Mouse (Mus musculus): ENCODE data around the gene Tcf15. TPM values are rescaled to one million over a fixed set of nuclear protein-coding genes. Genes with fewer than 3 reads are reported as not detected.

The Tcf15 gene
- polyA plus RNA-seq, 1 experiment, result 0.53 TPM

GRCm38 (mm10) chr2:152187132-152187531, 43.8 kb downstream of the Tcf15 start:
- no peaks in the 10 kb centered on the region for H3K36me3 ChIP-seq (ENCODE audit: control insufficient read depth, insufficient read depth, low read length)
- H3K4me1 ChIP-seq (ENCODE audit: control insufficient read depth, insufficient read depth, low read length), result no peaks in the 10 kb centered on the region
- no peaks in the 10 kb centered on the region for H3K27me3 ChIP-seq (ENCODE audit: control insufficient read depth, insufficient read depth, low read length)
- no peak overlapping the region for H3K4me3 ChIP-seq (ENCODE audit: control insufficient read depth, low read depth, low read length)
- no peak overlapping the region for H3K27ac ChIP-seq (ENCODE audit: control insufficient read depth, insufficient read depth, low read depth, low read length)
- TF ChIP-seq CTCF (IDR thresholded peaks at IDR 0.05; ENCODE audit: control insufficient read depth, insufficient read depth, insufficient replicate concordance, low read depth, low read length) (no peak), POLR2A (IDR thresholded peaks at IDR 0.05; ENCODE audit: control insufficient read depth, low read depth, low read length) (no peak)

GRCm38 (mm10) chr2:152189213-152189612, 45.9 kb downstream of the Tcf15 start:
- Histone ChIP-seq H3K27ac (ENCODE audit: control insufficient read depth, insufficient read depth, low read depth, low read length) (no peak overlapping the region), H3K27me3 (ENCODE audit: control insufficient read depth, insufficient read depth, low read length) (no peaks in the 10 kb centered on the region), H3K36me3 (ENCODE audit: control insufficient read depth, insufficient read depth, low read length) (no peaks in the 10 kb centered on the region), H3K4me3 (ENCODE audit: control insufficient read depth, low read depth, low read length) (no peak overlapping the region), H3K4me1 (ENCODE audit: control insufficient read depth, insufficient read depth, low read length) (no peaks in the 10 kb centered on the region)
- TF ChIP-seq CTCF (IDR thresholded peaks at IDR 0.05; ENCODE audit: control insufficient read depth, insufficient read depth, insufficient replicate concordance, low read depth, low read length) (no peak), POLR2A (IDR thresholded peaks at IDR 0.05; ENCODE audit: control insufficient read depth, low read depth, low read length) (no peak)

- H3K27me3 ChIP-seq (ENCODE audit: control insufficient read depth, insufficient read depth, low read length), result no peaks in the 10 kb centered on the region
These were observed 46.3 kb downstream of the Tcf15 start for GRCm38 (mm10) chr2:152189640-152190039.

GRCm38 (mm10) chr2:152190161-152190560, 46.8 kb downstream of the Tcf15 start:
- TF ChIP-seq POLR2A (IDR thresholded peaks at IDR 0.05; ENCODE audit: control insufficient read depth, low read depth, low read length) (no peak), CTCF (IDR thresholded peaks at IDR 0.05; ENCODE audit: control insufficient read depth, insufficient read depth, insufficient replicate concordance, low read depth, low read length) (no peak)
- Histone ChIP-seq H3K4me1 (ENCODE audit: control insufficient read depth, insufficient read depth, low read length) (no peaks in the 10 kb centered on the region), H3K27ac (ENCODE audit: control insufficient read depth, insufficient read depth, low read depth, low read length) (no peak overlapping the region), H3K27me3 (ENCODE audit: control insufficient read depth, insufficient read depth, low read length) (no peaks in the 10 kb centered on the region), H3K4me3 (ENCODE audit: control insufficient read depth, low read depth, low read length) (no peak overlapping the region), H3K36me3 (ENCODE audit: control insufficient read depth, insufficient read depth, low read length) (no peaks in the 10 kb centered on the region)

More at GRCm38 (mm10) chr2:152189640-152190039, 46.3 kb downstream of the Tcf15 start:
- no peaks in the 10 kb centered on the region for H3K36me3 ChIP-seq (ENCODE audit: control insufficient read depth, insufficient read depth, low read length)
- no peaks in the 10 kb centered on the region for H3K4me1 ChIP-seq (ENCODE audit: control insufficient read depth, insufficient read depth, low read length)
- TF ChIP-seq CTCF (IDR thresholded peaks at IDR 0.05; ENCODE audit: control insufficient read depth, insufficient read depth, insufficient replicate concordance, low read depth, low read length), result no peak
- TF ChIP-seq POLR2A (IDR thresholded peaks at IDR 0.05; ENCODE audit: control insufficient read depth, low read depth, low read length), result no peak
- no peak overlapping the region for H3K4me3 ChIP-seq (ENCODE audit: control insufficient read depth, low read depth, low read length)
- no peak overlapping the region for H3K27ac ChIP-seq (ENCODE audit: control insufficient read depth, insufficient read depth, low read depth, low read length)

- TF ChIP-seq CTCF (IDR thresholded peaks at IDR 0.05; ENCODE audit: control insufficient read depth, insufficient read depth, insufficient replicate concordance, low read depth, low read length), result no peak
- no peak for TF ChIP-seq POLR2A (IDR thresholded peaks at IDR 0.05; ENCODE audit: control insufficient read depth, low read depth, low read length)
- H3K27ac ChIP-seq (ENCODE audit: control insufficient read depth, insufficient read depth, low read depth, low read length), result no peak overlapping the region
These were observed 49.4 kb downstream of the Tcf15 start for GRCm38 (mm10) chr2:152192591-152193345.

GRCm38 (mm10) chr2:152193346-152193710, 50.0 kb downstream of the Tcf15 start:
- Histone ChIP-seq H3K36me3 (ENCODE audit: control insufficient read depth, insufficient read depth, low read length) (no peaks in the 10 kb centered on the region), H3K27ac (ENCODE audit: control insufficient read depth, insufficient read depth, low read depth, low read length) (no peak overlapping the region), H3K4me3 (ENCODE audit: control insufficient read depth, low read depth, low read length) (no peak overlapping the region), H3K27me3 (ENCODE audit: control insufficient read depth, insufficient read depth, low read length) (no peaks in the 10 kb centered on the region), H3K4me1 (ENCODE audit: control insufficient read depth, insufficient read depth, low read length) (peaks cover 4% of the 10 kb centered on the region)
- TF ChIP-seq POLR2A (IDR thresholded peaks at IDR 0.05; ENCODE audit: control insufficient read depth, low read depth, low read length) (no peak), CTCF (IDR thresholded peaks at IDR 0.05; ENCODE audit: control insufficient read depth, insufficient read depth, insufficient replicate concordance, low read depth, low read length) (no peak)

More at GRCm38 (mm10) chr2:152192591-152193345, 49.4 kb downstream of the Tcf15 start:
- no peak overlapping the region for H3K4me3 ChIP-seq (ENCODE audit: control insufficient read depth, low read depth, low read length)
- H3K4me1 ChIP-seq (ENCODE audit: control insufficient read depth, insufficient read depth, low read length), result peaks cover 2% of the 10 kb centered on the region
- H3K27me3 ChIP-seq (ENCODE audit: control insufficient read depth, insufficient read depth, low read length), result no peaks in the 10 kb centered on the region
- H3K36me3 ChIP-seq (ENCODE audit: control insufficient read depth, insufficient read depth, low read length), result no peaks in the 10 kb centered on the region

- TF ChIP-seq POLR2A (IDR thresholded peaks at IDR 0.05; ENCODE audit: control insufficient read depth, low read depth, low read length) (no peak), CTCF (IDR thresholded peaks at IDR 0.05; ENCODE audit: control insufficient read depth, insufficient read depth, insufficient replicate concordance, low read depth, low read length) (no peak)
- no peaks in the 10 kb centered on the region for H3K27me3 ChIP-seq (ENCODE audit: control insufficient read depth, insufficient read depth, low read length)
- H3K4me1 ChIP-seq (ENCODE audit: control insufficient read depth, insufficient read depth, low read length), result peaks cover 4% of the 10 kb centered on the region
- H3K36me3 ChIP-seq (ENCODE audit: control insufficient read depth, insufficient read depth, low read length), result no peaks in the 10 kb centered on the region
- H3K27ac ChIP-seq (ENCODE audit: control insufficient read depth, insufficient read depth, low read depth, low read length), result no peak overlapping the region
- H3K4me3 ChIP-seq (ENCODE audit: control insufficient read depth, low read depth, low read length), result no peak overlapping the region
These were observed 51.2 kb downstream of the Tcf15 start for GRCm38 (mm10) chr2:152194586-152194985.
